In genomic region chr12:28432729-28433067, GRCm38 (mm10) we compare ENCODE assay signal across 13 mouse cellular contexts.
DNase-seq lines count a peak whose midpoint lies in the region; ATAC-seq lines count a peak whose summit lies in the region.
"Had no signal": no experiment of that assay in that cellular context is flagged by ENCODE, and none has a peak within 500 bp of the region (broad histone marks: within the 10 kb centered on the region; RNA-seq: fewer than 3 reads in every experiment).

No protein-coding gene starts in this region.

- H3K4me2 ChIP-seq in midbrain, embryonic 13.5 days (replicated peaks) = no peak overlapping the region
- H3K4me2 ChIP-seq in forebrain, embryonic 13.5 days = no peak overlapping the region
- H3K4me2 ChIP-seq in hindbrain, embryonic 15.5 days = no peak overlapping the region

- WGBS in midbrain, embryonic 10.5 days = 90% methylated on average over 3 of the region's 3 CpGs
- 83% methylated on average over 3 of the region's 3 CpGs for WGBS in midbrain, embryonic 13.5 days
- 79% methylated on average over 3 of the region's 3 CpGs for WGBS in embryonic facial prominence, embryonic 10.5 days
- 86% methylated on average over 3 of the region's 3 CpGs for WGBS in forebrain, embryonic 13.5 days
- WGBS in hindbrain, embryonic 15.5 days = 82% methylated on average over 3 of the region's 3 CpGs

- DNase-seq in midbrain, embryonic 10.5 days (ENCODE audit: low spot score) = no peak
- no peak for DNase-seq in embryonic facial prominence, embryonic 10.5 days (ENCODE audit: low spot score)
- no peak for DNase-seq in left cerebral cortex, postnatal 25 days (ENCODE audit: low spot score in 2 of 2)
- no peak for DNase-seq in kidney, postnatal 36 days
- no peak for DNase-seq in left cerebral cortex, adult 11 months (ENCODE audit: low spot score)

- peaks cover 7% of the 10 kb centered on the region; the same call in 1 of the 2 replicates for H3K9me3 ChIP-seq in midbrain, embryonic 10.5 days (replicated peaks)
- H3K9me3 ChIP-seq in midbrain, embryonic 13.5 days = peaks cover 5% of the 10 kb centered on the region; the same call in 1 of the 2 replicates
- H3K9me3 ChIP-seq in embryonic facial prominence, embryonic 10.5 days = 0 out of 2 replicates have a peak, but pooled peaks cover 9% of the 10 kb centered on the region
- H3K9me3 ChIP-seq in forebrain, embryonic 13.5 days (replicated peaks) = 0 out of 2 replicates have a peak, but pooled peaks cover 5% of the 10 kb centered on the region
- no peaks in the 10 kb centered on the region for H3K9me3 ChIP-seq in hindbrain, embryonic 15.5 days
- H3K9me3 ChIP-seq: embryonic facial prominence, embryonic 12.5 days; liver, embryonic 13.5 days had no signal

- no peak for ATAC-seq in midbrain, embryonic 13.5 days
- peak; percentile 56 for ATAC-seq in forebrain, embryonic 13.5 days
- peak; percentile 42; the same call in 1 of the 2 replicates for ATAC-seq in hindbrain, embryonic 15.5 days (ENCODE audit: low FRiP score, low read depth)
- ATAC-seq: Patski had no signal

- intact Hi-C loops in left cerebral cortex, postnatal 25 days (cut with DNase I) = loop anchor here (2.0 to 5.0 kb wide), 3 partner anchors 835 to 1900 kb away; partner anchors contain the start of gene Sox11

- H3K9ac ChIP-seq in midbrain, embryonic 13.5 days (replicated peaks) = no peak overlapping the region
- H3K9ac ChIP-seq in forebrain, embryonic 13.5 days = no peak overlapping the region
- no peak overlapping the region for H3K9ac ChIP-seq in hindbrain, embryonic 15.5 days
- H3K9ac ChIP-seq: embryonic facial prominence, embryonic 12.5 days; liver, embryonic 13.5 days had no signal

- H3K4me1 ChIP-seq in midbrain, embryonic 10.5 days = peaks cover 7% of the 10 kb centered on the region
- H3K4me1 ChIP-seq in midbrain, embryonic 13.5 days (replicated peaks) = peaks cover 15% of the 10 kb centered on the region
- peaks cover 20% of the 10 kb centered on the region for H3K4me1 ChIP-seq in embryonic facial prominence, embryonic 10.5 days
- H3K4me1 ChIP-seq in forebrain, embryonic 13.5 days = peaks cover 10% of the 10 kb centered on the region; the same call in 1 of the 2 replicates
- peaks cover 8% of the 10 kb centered on the region for H3K4me1 ChIP-seq in hindbrain, embryonic 15.5 days (replicated peaks)
- H3K4me1 ChIP-seq: liver, embryonic 13.5 days had no signal

- H3K27me3 ChIP-seq in midbrain, embryonic 10.5 days (ENCODE audit: low read depth, poor library complexity, severe bottlenecking) = no peaks in the 10 kb centered on the region
- H3K27me3 ChIP-seq in midbrain, embryonic 13.5 days = no peaks in the 10 kb centered on the region
- no peaks in the 10 kb centered on the region for H3K27me3 ChIP-seq in embryonic facial prominence, embryonic 10.5 days (replicated peaks; ENCODE audit: low read depth, poor library complexity, severe bottlenecking)
- H3K27me3 ChIP-seq in forebrain, embryonic 13.5 days = no peaks in the 10 kb centered on the region
- no peaks in the 10 kb centered on the region for H3K27me3 ChIP-seq in hindbrain, embryonic 15.5 days
- H3K27me3 ChIP-seq: embryonic facial prominence, embryonic 12.5 days; liver, embryonic 13.5 days; Patski had no signal

- no peaks in the 10 kb centered on the region for H3K36me3 ChIP-seq in midbrain, embryonic 10.5 days
- H3K36me3 ChIP-seq in midbrain, embryonic 13.5 days = no peaks in the 10 kb centered on the region
- no peaks in the 10 kb centered on the region; the same call in 1 of the 2 replicates for H3K36me3 ChIP-seq in embryonic facial prominence, embryonic 10.5 days (replicated peaks)
- H3K36me3 ChIP-seq in forebrain, embryonic 13.5 days (ENCODE audit: poor library complexity, severe bottlenecking) = no peaks in the 10 kb centered on the region
- H3K36me3 ChIP-seq in hindbrain, embryonic 15.5 days = no peaks in the 10 kb centered on the region
- H3K36me3 ChIP-seq: embryonic facial prominence, embryonic 12.5 days; liver, embryonic 13.5 days had no signal

- peak overlapping the region; percentile 69 for H3K27ac ChIP-seq in midbrain, embryonic 10.5 days (replicated peaks)
- H3K27ac ChIP-seq in midbrain, embryonic 13.5 days = no peak overlapping the region
- peak overlapping the region; percentile 89 for H3K27ac ChIP-seq in embryonic facial prominence, embryonic 10.5 days (replicated peaks)
- H3K27ac ChIP-seq in forebrain, embryonic 13.5 days = 0 out of 2 replicates have a peak overlapping the region, but pooled peaks have one; percentile 28
- no peak overlapping the region; the same call in 1 of the 2 replicates for H3K27ac ChIP-seq in hindbrain, embryonic 15.5 days (replicated peaks)
- H3K27ac ChIP-seq: liver, embryonic 13.5 days; macrophage had no signal

- no peak overlapping the region for H3K4me3 ChIP-seq in midbrain, embryonic 10.5 days
- no peak overlapping the region for H3K4me3 ChIP-seq in midbrain, embryonic 13.5 days (replicated peaks)
- H3K4me3 ChIP-seq in embryonic facial prominence, embryonic 10.5 days = no peak overlapping the region
- H3K4me3 ChIP-seq in forebrain, embryonic 13.5 days = no peak overlapping the region
- no peak overlapping the region for H3K4me3 ChIP-seq in hindbrain, embryonic 15.5 days
- H3K4me3 ChIP-seq: erythroblast, embryonic 14.5 days; liver, embryonic 13.5 days had no signal

Comparison
In these comparisons a context has a peak if more than half of its experiments do, and no peak if none do; other contexts are left out.
1. H3K27ac ChIP-seq: peak in midbrain, embryonic 10.5 days (single experiment), embryonic facial prominence, embryonic 10.5 days (single experiment) and forebrain, embryonic 13.5 days (single experiment); none in midbrain, embryonic 13.5 days (single experiment) and hindbrain, embryonic 15.5 days (single experiment).